Mouse (Mus musculus): Measurements from ENCODE around the gene Stard9. TPM values are rescaled to one million over a fixed set of nuclear protein-coding genes. Genes with fewer than 3 reads are reported as not detected.

The Stard9 gene
- polyA plus RNA-seq, 1 experiment from 2014 or later: 5.7 TPM

DNA sequence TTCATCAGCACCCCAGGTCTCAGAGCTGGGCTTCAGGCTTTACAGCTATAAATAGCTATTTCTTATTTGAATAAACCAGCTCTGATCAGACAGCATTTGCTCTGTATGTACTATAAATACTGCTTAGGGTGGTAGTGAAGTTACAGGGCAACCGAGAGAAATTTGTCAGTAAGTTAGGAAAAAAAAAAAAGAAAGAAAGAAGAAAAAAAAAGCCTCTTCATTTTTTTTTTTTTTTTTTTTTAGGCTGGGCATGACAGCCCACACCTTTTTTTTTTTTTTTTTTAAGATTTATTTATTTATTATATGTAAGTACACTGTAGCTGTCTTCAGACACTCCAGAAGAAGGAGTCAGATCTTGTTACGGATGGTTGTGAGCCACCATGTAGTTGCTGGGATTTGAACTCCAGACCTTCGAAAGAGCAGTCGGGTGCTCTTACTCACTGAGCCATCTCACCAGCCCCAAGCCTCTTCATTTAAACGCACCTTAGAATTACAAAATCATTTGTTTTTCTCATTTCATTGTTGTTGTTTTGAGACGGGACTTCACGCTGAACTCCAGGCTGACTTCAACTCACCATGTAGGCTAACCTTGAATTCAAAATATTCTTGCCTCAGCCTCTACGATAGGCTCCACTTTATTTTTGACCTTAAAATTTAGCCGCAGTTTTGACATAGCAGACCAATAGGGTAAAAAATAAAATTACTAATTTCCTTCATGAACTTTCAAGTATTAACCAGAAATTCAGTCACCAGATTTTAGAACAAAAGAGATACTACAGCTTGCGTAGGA, 650 bp upstream of the Stard9 start:
- Histone ChIP-seq H3K27me3 (no peaks in the 10 kb centered on the region), H3K4me1 (replicated peaks) (no peaks in the 10 kb centered on the region), H3K9ac (replicated peaks) (0 out of 2 replicates have a peak overlapping the region, but pooled peaks have one; percentile 27), H3K9me3 (no peaks in the 10 kb centered on the region), H3K4me2 (peak overlapping the region; percentile 63), H3K27ac (no peak overlapping the region), H3K4me3 (replicated peaks) (peak overlapping the region; percentile 53), H3K36me3 (no peaks in the 10 kb centered on the region)
- WGBS: 28% methylated on average over 10 of the region's 10 CpGs
- ATAC-seq (ENCODE audit: insufficient number of reproducible peaks, insufficient read depth, low FRiP score, low TSS enrichment, low read depth): peak; percentile 26; the same call in 1 of the 2 replicates

DNA sequence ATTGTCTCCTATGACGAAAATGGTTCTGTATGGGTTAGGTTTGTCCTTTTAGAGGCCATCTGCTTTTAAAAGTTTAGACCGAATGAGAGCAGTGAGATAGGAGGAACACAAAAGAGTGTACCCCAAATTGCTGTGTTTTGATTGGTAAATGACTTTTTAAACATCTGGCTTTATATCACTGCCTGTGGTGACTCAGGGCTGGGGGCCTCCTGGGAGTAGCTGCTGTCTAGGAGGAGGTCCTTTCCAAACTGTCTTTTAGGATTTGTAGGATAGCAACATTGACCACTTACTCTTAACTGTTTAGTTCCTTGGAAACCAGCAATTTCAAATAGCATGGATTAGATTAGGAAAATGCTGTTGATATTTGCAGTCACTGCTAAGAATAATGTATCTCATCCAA, 1.3 kb downstream of the Stard9 start:
- H3K27me3 ChIP-seq: no peaks in the 10 kb centered on the region
- H3K4me1 ChIP-seq (replicated peaks): no peaks in the 10 kb centered on the region
- H3K9me3 ChIP-seq: no peaks in the 10 kb centered on the region
- H3K36me3 ChIP-seq: peaks cover 8% of the 10 kb centered on the region
- 74% methylated on average over 2 of the region's 2 CpGs for WGBS
- no peak for ATAC-seq (ENCODE audit: insufficient number of reproducible peaks, insufficient read depth, low FRiP score, low TSS enrichment, low read depth)
- no peak overlapping the region for H3K9ac ChIP-seq (replicated peaks)
- H3K27ac ChIP-seq: no peak overlapping the region
- H3K4me2 ChIP-seq: 0 out of 2 replicates have a peak overlapping the region, but pooled peaks have one; percentile 63
- H3K4me3 ChIP-seq (replicated peaks): no peak overlapping the region

DNA sequence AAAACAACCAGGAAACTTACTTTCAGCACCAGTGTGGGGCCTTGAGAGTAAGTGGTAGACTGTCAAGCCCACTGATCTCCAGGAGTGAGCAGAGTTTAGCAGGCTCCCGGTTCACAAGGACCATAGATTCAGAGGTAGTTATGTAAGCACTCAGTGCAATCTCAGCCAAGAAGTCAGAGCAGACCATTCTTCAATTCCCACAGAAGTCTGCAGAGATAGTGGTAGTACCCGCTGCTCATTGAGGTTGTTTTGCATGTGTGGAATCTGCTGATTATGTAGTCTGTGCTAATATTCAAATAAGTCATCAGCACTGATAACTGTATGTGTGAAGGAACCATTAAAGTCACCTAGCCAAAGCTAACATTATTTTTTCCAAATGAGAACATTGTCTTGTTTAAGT, 1.7 kb downstream of the Stard9 start:
- 82% methylated on average over 2 of the region's 2 CpGs for WGBS
- Histone ChIP-seq H3K4me3 (replicated peaks) (no peak overlapping the region), H3K36me3 (peaks cover 12% of the 10 kb centered on the region), H3K27me3 (no peaks in the 10 kb centered on the region), H3K4me2 (no peak overlapping the region), H3K27ac (no peak overlapping the region), H3K4me1 (replicated peaks) (no peaks in the 10 kb centered on the region), H3K9me3 (no peaks in the 10 kb centered on the region), H3K9ac (replicated peaks) (no peak overlapping the region)
- ATAC-seq (ENCODE audit: insufficient number of reproducible peaks, insufficient read depth, low FRiP score, low TSS enrichment, low read depth): no peak

DNA sequence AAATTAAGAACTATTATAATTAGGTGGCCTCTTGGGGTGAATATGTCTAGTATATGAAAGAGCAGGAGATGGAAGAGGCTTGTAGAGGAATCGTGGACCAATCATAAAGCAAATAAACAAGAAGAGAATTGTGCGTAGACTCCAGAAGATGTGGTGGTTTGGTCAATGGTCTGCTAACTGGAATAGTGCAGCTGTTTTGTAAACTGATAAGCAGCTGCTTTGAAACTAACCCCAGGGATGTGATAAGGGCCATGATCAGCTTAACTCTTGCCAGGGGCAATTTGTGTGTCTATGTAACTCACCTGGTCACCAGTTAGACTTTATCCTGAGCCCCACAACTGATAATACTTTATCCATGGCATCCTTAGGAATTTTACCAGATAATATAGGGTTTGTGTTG, 2.6 kb downstream of the Stard9 start:
- 87% methylated on average over 2 of the region's 2 CpGs for WGBS
- ATAC-seq (ENCODE audit: insufficient number of reproducible peaks, insufficient read depth, low FRiP score, low TSS enrichment, low read depth): no peak

DNA sequence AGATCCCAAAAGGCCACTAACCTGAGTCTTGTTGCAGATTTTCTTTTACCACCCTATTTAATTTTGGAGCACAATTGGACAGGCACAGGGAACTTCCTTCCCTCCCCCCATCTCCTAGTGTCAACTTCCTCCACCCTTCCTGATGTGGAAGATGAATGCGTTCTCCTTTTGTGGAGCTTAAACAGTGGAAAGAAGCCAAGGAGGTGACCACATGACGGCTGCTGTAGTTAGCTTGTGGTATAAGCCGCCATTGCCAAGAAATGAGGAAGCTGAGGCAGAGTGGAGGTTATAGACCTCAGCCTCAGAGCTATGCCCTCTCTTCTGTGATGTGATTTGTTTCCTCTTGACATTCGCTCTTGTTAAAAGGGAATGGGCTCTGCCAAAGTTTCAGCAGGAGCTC, 3.0 kb downstream of the Stard9 start:
- peaks cover 12% of the 10 kb centered on the region for H3K36me3 ChIP-seq
- 80% methylated on average over 4 of the region's 4 CpGs for WGBS
- H3K4me2 ChIP-seq: no peak overlapping the region
- H3K4me3 ChIP-seq (replicated peaks): no peak overlapping the region
- no peak overlapping the region for H3K27ac ChIP-seq
- H3K4me1 ChIP-seq (replicated peaks): no peaks in the 10 kb centered on the region
- no peaks in the 10 kb centered on the region for H3K9me3 ChIP-seq
- ATAC-seq (ENCODE audit: insufficient number of reproducible peaks, insufficient read depth, low FRiP score, low TSS enrichment, low read depth): no peak
- no peaks in the 10 kb centered on the region for H3K27me3 ChIP-seq
- H3K9ac ChIP-seq (replicated peaks): no peak overlapping the region

More for the DNA sequence above, 2.6 kb downstream of the Stard9 start:
- no peaks in the 10 kb centered on the region for H3K4me1 ChIP-seq (replicated peaks)
- H3K27ac ChIP-seq: no peak overlapping the region
- H3K4me3 ChIP-seq (replicated peaks): no peak overlapping the region
- H3K36me3 ChIP-seq: peaks cover 12% of the 10 kb centered on the region
- no peak overlapping the region for H3K9ac ChIP-seq (replicated peaks)
- H3K4me2 ChIP-seq: no peak overlapping the region
- no peaks in the 10 kb centered on the region for H3K9me3 ChIP-seq
- H3K27me3 ChIP-seq: no peaks in the 10 kb centered on the region

DNA sequence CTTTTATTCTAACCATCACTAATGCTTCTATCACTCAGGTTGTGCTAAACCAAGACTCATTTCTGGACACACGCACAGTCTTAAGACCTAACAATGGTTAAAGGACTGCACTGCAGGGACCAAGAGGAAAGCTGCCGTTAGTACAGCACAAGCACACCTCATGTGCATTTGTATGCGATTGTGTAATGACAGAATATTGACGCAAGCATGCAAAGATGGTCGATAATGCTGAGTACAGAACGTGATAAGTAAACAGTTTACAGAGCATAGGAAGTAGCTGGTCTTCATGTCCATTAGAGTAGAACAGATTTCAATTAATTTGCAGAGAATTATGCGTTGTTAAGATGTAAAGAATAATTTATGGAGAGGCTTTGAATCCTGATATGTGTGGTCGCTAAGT, 11.9 kb downstream of the Stard9 start:
- Histone ChIP-seq H3K9me3 (no peaks in the 10 kb centered on the region), H3K4me3 (replicated peaks) (no peak overlapping the region), H3K36me3 (no peaks in the 10 kb centered on the region), H3K4me1 (replicated peaks) (no peaks in the 10 kb centered on the region), H3K27ac (no peak overlapping the region), H3K4me2 (no peak overlapping the region), H3K9ac (replicated peaks) (no peak overlapping the region), H3K27me3 (no peaks in the 10 kb centered on the region)
- WGBS: 93% methylated on average over 8 of the region's 8 CpGs
- no peak for ATAC-seq (ENCODE audit: insufficient number of reproducible peaks, insufficient read depth, low FRiP score, low TSS enrichment, low read depth)

DNA sequence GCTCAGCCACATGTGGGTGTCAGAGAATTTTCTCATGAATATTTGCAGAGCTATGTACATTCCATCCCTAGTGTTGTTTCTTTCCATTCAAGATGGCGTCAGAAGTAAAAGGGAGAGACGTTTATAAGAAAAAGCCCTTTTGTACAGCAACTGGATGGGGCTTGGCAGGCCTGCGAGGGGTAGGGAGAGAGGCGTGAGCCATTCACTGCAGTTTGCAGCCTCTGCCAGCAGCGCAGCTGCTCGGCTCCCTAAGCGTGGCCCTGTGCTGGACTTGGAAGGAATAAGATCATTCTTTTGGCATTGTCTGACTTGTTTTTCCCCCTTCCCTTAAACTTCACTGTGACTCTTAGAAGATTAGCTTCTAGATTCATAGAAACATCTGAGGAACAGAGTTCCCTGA, 14.9 kb downstream of the Stard9 start:
- ATAC-seq (ENCODE audit: insufficient number of reproducible peaks, insufficient read depth, low FRiP score, low TSS enrichment, low read depth): no peak
- Histone ChIP-seq H3K9ac (replicated peaks) (no peak overlapping the region), H3K4me2 (no peak overlapping the region), H3K4me1 (replicated peaks) (no peaks in the 10 kb centered on the region), H3K4me3 (replicated peaks) (no peak overlapping the region), H3K27ac (no peak overlapping the region), H3K9me3 (no peaks in the 10 kb centered on the region), H3K36me3 (no peaks in the 10 kb centered on the region), H3K27me3 (no peaks in the 10 kb centered on the region)
- WGBS: 80% methylated on average over 7 of the region's 7 CpGs

DNA sequence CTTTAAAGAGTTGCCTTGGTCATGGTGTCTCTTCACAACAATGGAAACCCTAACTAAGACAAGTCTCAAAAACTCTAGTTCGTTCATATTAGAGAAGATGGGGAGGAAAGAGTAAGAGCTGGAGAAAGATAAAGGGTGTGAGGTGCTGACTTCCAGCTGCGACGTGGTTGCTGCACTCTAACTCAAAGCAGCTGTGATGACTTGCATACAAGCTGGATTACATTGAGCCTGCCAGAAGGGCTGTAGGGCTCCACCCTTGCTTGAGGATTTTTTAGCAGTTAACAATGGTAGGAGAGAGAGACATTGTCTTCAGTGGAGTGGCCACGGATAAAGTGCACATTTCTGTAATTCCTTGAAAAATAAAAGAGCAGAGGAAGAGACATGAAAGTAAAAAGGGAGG, 17.9 kb downstream of the Stard9 start:
- Histone ChIP-seq H3K4me3 (replicated peaks) (no peak overlapping the region), H3K4me1 (replicated peaks) (no peaks in the 10 kb centered on the region), H3K9me3 (no peaks in the 10 kb centered on the region), H3K9ac (replicated peaks) (no peak overlapping the region), H3K27me3 (no peaks in the 10 kb centered on the region), H3K36me3 (no peaks in the 10 kb centered on the region), H3K27ac (no peak overlapping the region), H3K4me2 (no peak overlapping the region)
- 44% methylated on average over 4 of the region's 4 CpGs for WGBS
- no peak for ATAC-seq (ENCODE audit: insufficient number of reproducible peaks, insufficient read depth, low FRiP score, low TSS enrichment, low read depth)

DNA sequence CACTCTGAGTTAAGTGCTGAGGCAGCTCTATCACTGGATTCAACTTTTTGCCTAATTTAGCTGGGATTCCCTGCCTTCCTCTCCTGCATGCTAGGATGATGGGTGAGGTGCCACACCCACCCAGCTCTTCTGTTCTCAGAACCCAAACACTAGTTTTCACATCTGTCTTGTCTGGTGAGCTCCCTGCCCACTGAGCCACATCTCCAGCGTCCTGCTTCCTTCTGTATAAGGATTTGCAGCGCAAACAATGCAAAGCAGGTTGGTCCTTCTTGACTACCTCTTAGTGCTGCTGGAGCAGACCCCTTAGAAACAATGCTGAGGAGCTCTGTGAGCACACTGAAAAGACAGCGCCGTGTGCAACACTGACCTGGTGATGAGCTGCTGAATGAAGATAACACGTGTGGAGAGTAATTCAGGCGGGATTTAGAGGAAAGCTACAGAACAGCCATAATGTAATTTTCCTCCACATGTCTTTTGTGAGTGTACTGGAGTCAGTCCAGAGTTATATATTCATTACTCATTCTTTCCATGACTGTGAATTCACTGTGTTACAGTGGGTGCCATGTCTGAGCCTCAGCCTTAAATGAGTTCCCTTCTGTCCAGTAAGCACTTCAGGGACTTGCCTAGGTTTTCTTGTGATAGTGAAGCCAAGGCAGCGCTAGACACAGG, 23.5 kb downstream of the Stard9 start:
- Histone ChIP-seq H3K9me3 (no peaks in the 10 kb centered on the region), H3K27ac (no peak overlapping the region), H3K4me3 (replicated peaks) (no peak overlapping the region), H3K9ac (replicated peaks) (no peak overlapping the region), H3K36me3 (no peaks in the 10 kb centered on the region), H3K4me1 (replicated peaks) (no peaks in the 10 kb centered on the region), H3K27me3 (no peaks in the 10 kb centered on the region), H3K4me2 (no peak overlapping the region)
- no peak for ATAC-seq (ENCODE audit: insufficient number of reproducible peaks, insufficient read depth, low FRiP score, low TSS enrichment, low read depth)
- WGBS: 81% methylated on average over 7 of the region's 7 CpGs

DNA sequence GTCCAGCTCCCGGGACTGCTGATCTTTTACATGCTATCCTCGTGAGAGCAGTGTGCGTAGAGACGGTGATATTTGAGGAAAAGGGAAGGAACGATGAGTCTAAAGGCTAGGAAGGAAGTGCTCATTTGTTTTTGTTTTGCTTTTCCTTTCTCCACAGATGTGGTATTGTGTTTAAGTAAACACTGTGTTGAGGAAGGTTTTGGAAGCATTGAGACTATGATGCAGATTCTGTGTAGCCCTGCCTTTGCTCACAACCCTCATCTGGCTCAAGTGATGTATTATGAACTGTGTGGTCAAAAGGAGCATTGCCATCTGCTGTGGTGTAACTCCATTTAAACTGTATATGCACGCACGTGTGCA, 24.0 kb downstream of the Stard9 start:
- Histone ChIP-seq H3K9ac (replicated peaks) (no peak overlapping the region), H3K4me2 (no peak overlapping the region), H3K36me3 (no peaks in the 10 kb centered on the region), H3K27ac (no peak overlapping the region), H3K4me1 (replicated peaks) (no peaks in the 10 kb centered on the region), H3K9me3 (no peaks in the 10 kb centered on the region), H3K27me3 (no peaks in the 10 kb centered on the region), H3K4me3 (replicated peaks) (no peak overlapping the region)
- WGBS: 86% methylated on average over 7 of the region's 7 CpGs
- no peak for ATAC-seq (ENCODE audit: insufficient number of reproducible peaks, insufficient read depth, low FRiP score, low TSS enrichment, low read depth)

DNA sequence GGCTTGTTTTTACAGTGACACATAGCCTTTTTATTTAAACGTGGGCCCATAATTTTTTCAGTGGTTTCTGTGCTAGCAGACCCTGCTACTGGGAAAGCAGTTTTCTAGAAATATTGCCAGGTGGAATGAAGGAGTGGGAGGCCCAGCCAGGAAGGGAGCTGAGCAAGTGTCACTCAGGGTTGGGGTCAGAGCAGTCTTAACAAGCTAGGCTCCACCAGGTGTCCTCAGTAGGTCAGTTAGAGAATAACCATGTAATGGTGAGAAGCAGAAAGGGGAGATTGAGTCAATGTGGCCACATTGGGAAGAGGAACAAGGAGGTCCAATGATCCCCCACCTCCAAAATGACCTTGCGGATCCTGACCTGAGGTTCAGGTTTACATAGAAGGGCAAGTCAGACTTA, 25.8 kb downstream of the Stard9 start:
- Histone ChIP-seq H3K27me3 (no peaks in the 10 kb centered on the region), H3K36me3 (no peaks in the 10 kb centered on the region), H3K4me2 (no peak overlapping the region), H3K4me3 (replicated peaks) (no peak overlapping the region), H3K4me1 (replicated peaks) (no peaks in the 10 kb centered on the region), H3K9ac (replicated peaks) (no peak overlapping the region), H3K9me3 (no peaks in the 10 kb centered on the region), H3K27ac (no peak overlapping the region)
- WGBS: 78% methylated on average over 2 of the region's 2 CpGs
- no peak for ATAC-seq (ENCODE audit: insufficient number of reproducible peaks, insufficient read depth, low FRiP score, low TSS enrichment, low read depth)

DNA sequence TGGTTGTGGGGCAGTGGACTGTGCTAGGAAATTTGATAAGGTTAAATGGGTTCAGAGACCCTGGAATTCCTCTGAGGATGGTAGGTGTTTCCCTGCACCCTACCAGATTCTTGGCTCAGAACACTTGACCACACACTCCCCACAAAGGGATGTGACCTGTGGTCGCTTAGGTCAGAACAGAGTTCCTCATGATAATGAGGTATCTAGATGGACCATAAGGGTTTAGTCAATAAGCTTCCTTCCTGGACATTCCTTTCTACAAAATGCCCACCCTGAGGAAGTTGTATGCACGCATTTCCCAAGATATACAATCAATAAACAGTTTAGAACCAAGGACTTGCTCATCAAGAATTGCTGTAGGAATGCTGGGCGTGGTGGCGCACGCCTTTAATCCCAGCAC, 27.0 kb downstream of the Stard9 start:
- no peaks in the 10 kb centered on the region for H3K9me3 ChIP-seq
- H3K27ac ChIP-seq: no peak overlapping the region
- ATAC-seq (ENCODE audit: insufficient number of reproducible peaks, insufficient read depth, low FRiP score, low TSS enrichment, low read depth): no peak
- H3K4me3 ChIP-seq (replicated peaks): no peak overlapping the region
- H3K9ac ChIP-seq (replicated peaks): no peak overlapping the region
- 94% methylated on average over 5 of the region's 5 CpGs for WGBS
- H3K27me3 ChIP-seq: no peaks in the 10 kb centered on the region
- H3K4me1 ChIP-seq (replicated peaks): no peaks in the 10 kb centered on the region
- no peak overlapping the region for H3K4me2 ChIP-seq
- H3K36me3 ChIP-seq: no peaks in the 10 kb centered on the region
